ENCODE assay signal across 9 mouse cellular contexts in genomic region chr17:31892750-31893149, GRCm38 (mm10). TPM values are rescaled to one million over a fixed set of nuclear protein-coding genes. Genes with fewer than 3 reads are reported as not detected.
DNase-seq lines count a peak whose midpoint lies in the region; ATAC-seq and TF ChIP-seq lines count a peak whose summit lies in the region.
"Had no signal": no experiment of that assay in that cellular context is flagged by ENCODE, and none has a peak within 500 bp of the region (broad histone marks: within the 10 kb centered on the region; RNA-seq: fewer than 3 reads in every experiment).

No protein-coding gene starts in this region.

- peak; percentile 62 for DNase-seq in 416B (ENCODE audit: low read depth)
- peak; percentile 56 to 75 for DNase-seq in adrenal gland, postnatal 4 days (ENCODE audit: low spot score in 2 of 2)
- peak; percentile 86 to 93 for DNase-seq in gastrocnemius, postnatal 36 days
- DNase-seq in left cerebral cortex, adult 2 months (ENCODE audit: extremely low spot score in 1 of 2, low spot score in 2 of 2), result peak; percentile 66 to 75
- DNase-seq in thymus, postnatal 0 days (ENCODE audit: low spot score), result no peak

- H3K27ac ChIP-seq in intestine, embryonic 15.5 days, result peak overlapping the region; percentile 77
- no peak overlapping the region for H3K27ac ChIP-seq in left cerebral cortex, adult 2 months
- peak overlapping the region; percentile 88 for H3K27ac ChIP-seq in stomach, embryonic 16.5 days (ENCODE audit: low read length)
- H3K27ac ChIP-seq: liver, embryonic 15.5 days had no signal

- whole genome bisulfite sequencing in intestine, embryonic 15.5 days, result 24% methylated on average over 10 of the region's 10 CpGs
- 16% methylated on average over 10 of the region's 10 CpGs for WGBS in stomach, embryonic 16.5 days

- no peaks in the 10 kb centered on the region for H3K36me3 ChIP-seq in intestine, embryonic 15.5 days
- no peaks in the 10 kb centered on the region for H3K36me3 ChIP-seq in stomach, embryonic 16.5 days (ENCODE audit: control insufficient read depth, insufficient read depth, low read length)
- H3K36me3 ChIP-seq: liver, embryonic 15.5 days had no signal

- intact Hi-C loops in gastrocnemius, postnatal 36 days (cut with DNase I), result loop anchor here (5.0 kb wide), 1 partner anchor 35 kb away; the partner anchor contains the start of gene Sik1
- intact Hi-C loops in left cerebral cortex, adult 2 months (cut with DNase I), result loop anchor here (1.0 kb wide), 2 partner anchors 15 to 131 kb away; no protein-coding TSS in a partner anchor

- H3K9ac ChIP-seq in intestine, embryonic 15.5 days, result no peak overlapping the region
- H3K9ac ChIP-seq in stomach, embryonic 16.5 days (ENCODE audit: low read length), result no peak overlapping the region
- H3K9ac ChIP-seq: liver, embryonic 15.5 days had no signal

- no peaks in the 10 kb centered on the region for H3K27me3 ChIP-seq in intestine, embryonic 15.5 days (replicated peaks)
- H3K27me3 ChIP-seq in stomach, embryonic 16.5 days (ENCODE audit: control insufficient read depth, insufficient read depth, low read length), result no peaks in the 10 kb centered on the region
- H3K27me3 ChIP-seq: liver, embryonic 15.5 days had no signal

- no peak for TF ChIP-seq CTCF in left cerebral cortex, adult 2 months (IDR thresholded peaks at IDR 0.05)

- H3K4me2 ChIP-seq in intestine, embryonic 15.5 days (replicated peaks), result no peak overlapping the region; the same call in 1 of the 2 replicates
- H3K4me2 ChIP-seq in stomach, embryonic 16.5 days (ENCODE audit: low read depth, low read length), result peak overlapping the region; percentile 28
- H3K4me2 ChIP-seq: liver, embryonic 15.5 days had no signal

- peaks cover 50% of the 10 kb centered on the region for H3K4me1 ChIP-seq in intestine, embryonic 15.5 days (replicated peaks)
- peaks cover 56% of the 10 kb centered on the region for H3K4me1 ChIP-seq in stomach, embryonic 16.5 days (ENCODE audit: control insufficient read depth, insufficient read depth, low read length)

- no peaks in the 10 kb centered on the region for H3K9me3 ChIP-seq in intestine, embryonic 15.5 days
- no peaks in the 10 kb centered on the region for H3K9me3 ChIP-seq in stomach, embryonic 16.5 days (replicated peaks; ENCODE audit: control insufficient read depth, low read length)
- H3K9me3 ChIP-seq: liver, embryonic 15.5 days had no signal

- H3K4me3 ChIP-seq in intestine, embryonic 15.5 days (replicated peaks), result no peak overlapping the region
- H3K4me3 ChIP-seq in left cerebral cortex, adult 2 months, result no peak overlapping the region
- no peak overlapping the region for H3K4me3 ChIP-seq in stomach, embryonic 16.5 days (replicated peaks; ENCODE audit: low read length)
- H3K4me3 ChIP-seq: liver, embryonic 15.5 days had no signal

- ATAC-seq in intestine, embryonic 15.5 days, result peak; percentile 83
- peak; percentile 60 for ATAC-seq in megakaryocyte progenitor cell, adult 5-6 weeks (replicated peaks; ENCODE audit: poor library complexity)
- peak; percentile 87 for ATAC-seq in stomach, embryonic 16.5 days (ENCODE audit: insufficient read depth, low FRiP score)

RNA-seq across cellular contexts. Expression of gene Sik1, which starts 37.1 kb away (rescaled TPM):
- 10 to 100 TPM; 27.1 to 28.0 TPM for total RNA-seq in adrenal gland, postnatal 4 days (2021)
- 10 to 100 TPM; 17.0 to 27.2 TPM for total RNA-seq in gastrocnemius, postnatal 36 days (2021)
- polyA plus RNA-seq in intestine, embryonic 15.5 days (2015; fragmentation: Nextera tagmentation; extraction: Ambion mirVana), result 8.8 and 9.2 TPM in 2 replicates
- total RNA-seq in left cerebral cortex, adult 2 months (2021), result 10 to 100 TPM; 24.5 to 39.5 TPM
- 10.9 and 13.8 TPM in 2 replicates for total RNA-seq in megakaryocyte progenitor cell, adult 5-6 weeks (2015)
- 11.5 and 15.1 TPM in 2 replicates for total RNA-seq in megakaryocyte progenitor cell, adult 5-6 weeks (2017)
- polyA plus RNA-seq in stomach, embryonic 16.5 days (2015; fragmentation: Nextera tagmentation; extraction: Ambion mirVana), result 18.4 and 20.2 TPM in 2 replicates
- polyA plus RNA-seq in thymus, postnatal 0 days (2015; fragmentation: Nextera tagmentation; extraction: Ambion mirVana), result 12.4 and 14.2 TPM in 2 replicates
